In genomic region chr12:16874086-16874485, GRCm38 (mm10) we compare ENCODE assay signal across 10 mouse cellular contexts. TPM values are rescaled to one million over a fixed set of nuclear protein-coding genes. Genes with fewer than 3 reads are reported as not detected.
DNase-seq lines count a peak whose midpoint lies in the region; ATAC-seq and TF ChIP-seq lines count a peak whose summit lies in the region.
"Had no signal": no experiment of that assay in that cellular context is flagged by ENCODE, and none has a peak within 500 bp of the region (broad histone marks: within the 10 kb centered on the region; RNA-seq: fewer than 3 reads in every experiment).

No protein-coding gene starts in this region.

- H3K36me3 ChIP-seq in hindbrain, postnatal 0 days (ENCODE audit: insufficient read depth, low read length): no peaks in the 10 kb centered on the region
- H3K36me3 ChIP-seq in hindbrain, embryonic 16.5 days (ENCODE audit: control insufficient read depth, insufficient read depth, low read length): no peaks in the 10 kb centered on the region
- H3K36me3 ChIP-seq: heart, embryonic 13.5 days had no signal

- 0 out of 2 replicates have a peak, but pooled peaks cover 11% of the 10 kb centered on the region for H3K4me1 ChIP-seq in hindbrain, postnatal 0 days (ENCODE audit: insufficient read depth, low read length)
- H3K4me1 ChIP-seq in hindbrain, embryonic 16.5 days (ENCODE audit: control insufficient read depth, insufficient read depth, low read depth, low read length): peaks cover 8% of the 10 kb centered on the region

- TF ChIP-seq CTCF in hindbrain, postnatal 0 days (IDR thresholded peaks at IDR 0.05; ENCODE audit: low read depth): no peak

- no peaks in the 10 kb centered on the region for H3K27me3 ChIP-seq in hindbrain, postnatal 0 days (ENCODE audit: insufficient read depth, low read length)
- H3K27me3 ChIP-seq in hindbrain, embryonic 16.5 days (replicated peaks; ENCODE audit: control insufficient read depth, insufficient read depth, low read length): no peaks in the 10 kb centered on the region
- H3K27me3 ChIP-seq: heart, embryonic 13.5 days had no signal

- 58% methylated on average over 2 of the region's 2 CpGs for WGBS in hindbrain, postnatal 0 days
- WGBS in hindbrain, embryonic 16.5 days: 46% methylated on average over 2 of the region's 2 CpGs

- no peak for DNase-seq in hindbrain, postnatal 0 days (ENCODE audit: low spot score)
- DNase-seq in adrenal gland, postnatal 25 days: peak; percentile 45
- DNase-seq in heart, postnatal 36 days: peak; percentile 42
- no peak for DNase-seq in left cerebral cortex, adult 8-10 months (ENCODE audit: low spot score in 2 of 2)
- no peak for DNase-seq in spleen, postnatal 4 days (ENCODE audit: low spot score in 2 of 2)
- DNase-seq in right cerebral cortex, adult 2 months (ENCODE audit: low spot score in 2 of 2): no peak

- no peaks in the 10 kb centered on the region for H3K9me3 ChIP-seq in hindbrain, postnatal 0 days (ENCODE audit: low read length)
- no peaks in the 10 kb centered on the region for H3K9me3 ChIP-seq in hindbrain, embryonic 16.5 days (ENCODE audit: control insufficient read depth, low read length)
- H3K9me3 ChIP-seq: heart, embryonic 13.5 days had no signal

- H3K9ac ChIP-seq in hindbrain, postnatal 0 days (replicated peaks; ENCODE audit: low read length): no peak overlapping the region
- no peak overlapping the region for H3K9ac ChIP-seq in hindbrain, embryonic 16.5 days (ENCODE audit: low read depth, low read length)
- H3K9ac ChIP-seq: heart, embryonic 13.5 days; liver, embryonic 14.5 days had no signal

- ATAC-seq in hindbrain, postnatal 0 days: peak; percentile 13; the same call in 1 of the 2 replicates
- ATAC-seq in hindbrain, embryonic 16.5 days: no peak
- peak; percentile 16; the same call in 1 of the 2 replicates for ATAC-seq in neutrophil, adult 5-6 weeks (ENCODE audit: extremely low read depth, insufficient number of reproducible peaks, low FRiP score, poor library complexity, severe bottlenecking)

- H3K27ac ChIP-seq in hindbrain, postnatal 0 days: no peak overlapping the region
- no peak overlapping the region for H3K27ac ChIP-seq in hindbrain, embryonic 16.5 days (ENCODE audit: low read depth, low read length)
- H3K27ac ChIP-seq: liver, embryonic 14.5 days had no signal

- H3K4me2 ChIP-seq in hindbrain, postnatal 0 days (ENCODE audit: low read depth, low read length): no peak overlapping the region
- H3K4me2 ChIP-seq in hindbrain, embryonic 16.5 days (ENCODE audit: low read length): no peak overlapping the region
- H3K4me2 ChIP-seq: heart, embryonic 13.5 days had no signal

- intact Hi-C loops in heart, postnatal 36 days (cut with DNase I): no loop called here

- H3K4me3 ChIP-seq in hindbrain, postnatal 0 days (ENCODE audit: low read length): no peak overlapping the region
- H3K4me3 ChIP-seq in hindbrain, embryonic 16.5 days (ENCODE audit: low read length): no peak overlapping the region
- H3K4me3 ChIP-seq: heart, embryonic 13.5 days had no signal

RNA-seq across cellular contexts. Expression of gene Rock2, which starts 20.6 kb away (rescaled TPM):
- total RNA-seq in hindbrain, postnatal 0 days (2014; rRNA removed): 20.4 and 20.9 TPM in 2 replicates
- polyA plus RNA-seq in hindbrain, postnatal 0 days (2015; fragmentation: Nextera tagmentation; extraction: Ambion mirVana): 12.2 and 12.7 TPM in 2 replicates
- polyA plus RNA-seq in hindbrain, embryonic 16.5 days (2015; fragmentation: Nextera tagmentation; extraction: Ambion mirVana): 9.6 and 10.9 TPM in 2 replicates
- 82.9 and 88.5 TPM in 2 replicates for total RNA-seq in adrenal gland, postnatal 25 days (2021)
- total RNA-seq in heart, postnatal 36 days (2021): 10 to 100 TPM; 77.4 to 84.9 TPM
- 106 and 123 TPM in 2 replicates for total RNA-seq in neutrophil, adult 5-6 weeks (2017)
- total RNA-seq in left cerebral cortex, adult 8-10 months (2022): 100 to 1,000 TPM; 122 to 132 (median 129) TPM

Comparison
In these comparisons a context has a peak if more than half of its experiments do, and no peak if none do; other contexts are left out.
1. DNase-seq: peak in adrenal gland, postnatal 25 days (single experiment) and heart, postnatal 36 days (2 of 2); none in hindbrain, postnatal 0 days (single experiment), left cerebral cortex, adult 8-10 months (0 of 2), spleen, postnatal 4 days (0 of 2) and right cerebral cortex, adult 2 months (0 of 2).